Mouse (Mus musculus) heart, embryonic 16.5 days (tissue): ENCODE results near the gene Tnni3. TPM values are rescaled to one million over a fixed set of nuclear protein-coding genes. Genes with fewer than 3 reads are reported as not detected.
"Not testable (repeated sequence)": the region's sequence is repeated elsewhere in the genome, so short reads cannot be mapped to it uniquely, and the experiment has no call there.

Source experiments
- ATAC-seq: fragments of 200-750 bp; cut with Nextera tagmentation; replicated peaks from 2 replicates; pipeline ENCODE4 v1.8.0; 2017; ENCODE audit warnings: moderate number of reproducible peaks; ENCODE audit not compliant: insufficient read depth, low FRiP score; ENCODE audit errors: extremely low read depth
- H3K27ac ChIP-seq: fragments of 300-500 bp; sonication (generic); 2 replicates; pipeline ENCODE4 v1.5.1; 2014; ENCODE audit warnings: mild to moderate bottlenecking, low read length, control low read depth, moderate library complexity
- H3K27me3 ChIP-seq: fragments of 300-500 bp; sonication (generic); 2 replicates; pipeline ENCODE4 v1.6.1; 2014; ENCODE audit warnings: low read length, mixed read lengths; ENCODE audit not compliant: control insufficient read depth, insufficient read depth
- H3K36me3 ChIP-seq: fragments of 300-500 bp; sonication (generic); 2 replicates; pipeline ENCODE4 v1.6.1; 2014; ENCODE audit not compliant: control insufficient read depth, insufficient read depth
- H3K4me1 ChIP-seq: fragments of 300-500 bp; sonication (generic); 2 replicates; pipeline ENCODE4 v1.6.1; 2014; ENCODE audit warnings: low read length, mixed read lengths; ENCODE audit not compliant: control insufficient read depth, insufficient read depth
- H3K4me2 ChIP-seq: fragments of 300-500 bp; sonication (generic); 2 replicates; pipeline ENCODE4 v1.6.1; 2014; ENCODE audit warnings: low read depth, mild to moderate bottlenecking, control low read depth, low read length
- H3K4me3 ChIP-seq: fragments of 300-500 bp; sonication (generic); 2 replicates; pipeline ENCODE4 v1.5.1; 2014; ENCODE audit warnings: mild to moderate bottlenecking, control low read depth, low read length
- H3K9ac ChIP-seq: fragments of 300-500 bp; sonication (generic); 2 replicates; pipeline ENCODE4 v1.6.1; 2014; ENCODE audit warnings: low read length, control low read depth
- H3K9me3 ChIP-seq: fragments of 300-500 bp; sonication (generic); replicated peaks from 2 replicates; pipeline ENCODE4 v1.6.1; 2016; ENCODE audit warnings: low read length; ENCODE audit not compliant: control insufficient read depth
- WGBS: fragments of 180-500 bp; shearing (Covaris S2); extraction: QIAGEN DNeasy Blood & Tissue Kit; methylation state at CpG from one replicate; pipeline ENCODE4 v1.1.7; 2014; 5-methylcytosine and 5-hydroxymethylcytosine counted together
- polyA plus RNA-seq: library from polyadenylated mRNA; unstranded; fragments of >200 nt; fragmentation: Nextera tagmentation; extraction: Ambion mirVana; gene quantifications from 2 replicates; pipeline ENCODE4 v1.2.1, GENCODE M21; 2015

Gene Tnni3
- polyA plus RNA-seq, 1 experiment from 2014 or later = 3,984 TPM

DNA sequence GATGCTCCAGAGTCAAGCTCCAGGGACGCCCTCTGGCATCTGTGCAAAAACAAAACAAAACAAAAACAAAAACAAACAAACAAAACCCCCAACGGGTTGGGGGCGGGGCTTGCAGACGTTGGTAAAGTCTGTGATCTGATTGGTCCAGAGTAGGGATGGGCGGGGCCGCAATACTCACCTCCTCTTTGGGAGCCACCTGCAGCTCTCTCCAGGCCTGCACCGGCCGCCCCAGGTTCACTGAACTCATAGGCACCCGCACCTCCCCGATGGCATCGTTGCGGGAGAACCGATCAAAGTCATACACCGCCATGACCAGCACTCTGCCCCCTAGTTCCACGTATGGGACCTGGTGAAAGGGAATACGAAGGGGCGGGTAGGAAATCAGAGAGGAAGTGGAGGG is 18.0 kb upstream of the Tnni3 start:
- Histone ChIP-seq H3K4me1 (0 out of 2 replicates have a peak, but pooled peaks cover 3% of the 10 kb centered on the region), H3K4me2 (no peak overlapping the region), H3K9me3 (no peaks in the 10 kb centered on the region), H3K4me3 (no peak overlapping the region), H3K9ac (no peak overlapping the region), H3K36me3 (no peaks in the 10 kb centered on the region), H3K27me3 (peaks cover 6% of the 10 kb centered on the region), H3K27ac (no peak overlapping the region)
- ATAC-seq = no peak
- WGBS = 31% methylated on average over 17 of the region's 17 CpGs

- Histone ChIP-seq H3K4me3 (no peak overlapping the region), H3K4me1 (no peaks in the 10 kb centered on the region), H3K4me2 (no peak overlapping the region), H3K9me3 (no peaks in the 10 kb centered on the region), H3K27ac (no peak overlapping the region), H3K9ac (no peak overlapping the region), H3K36me3 (no peaks in the 10 kb centered on the region), H3K27me3 (peaks cover 4% of the 10 kb centered on the region; the same call in 1 of the 2 replicates)
- 53% methylated on average over 5 of the region's 5 CpGs for WGBS
- no peak for ATAC-seq
Measured at GRCm38 (mm10) chr7:4541344-4541743, 17.3 kb upstream of the Tnni3 start.

DNA sequence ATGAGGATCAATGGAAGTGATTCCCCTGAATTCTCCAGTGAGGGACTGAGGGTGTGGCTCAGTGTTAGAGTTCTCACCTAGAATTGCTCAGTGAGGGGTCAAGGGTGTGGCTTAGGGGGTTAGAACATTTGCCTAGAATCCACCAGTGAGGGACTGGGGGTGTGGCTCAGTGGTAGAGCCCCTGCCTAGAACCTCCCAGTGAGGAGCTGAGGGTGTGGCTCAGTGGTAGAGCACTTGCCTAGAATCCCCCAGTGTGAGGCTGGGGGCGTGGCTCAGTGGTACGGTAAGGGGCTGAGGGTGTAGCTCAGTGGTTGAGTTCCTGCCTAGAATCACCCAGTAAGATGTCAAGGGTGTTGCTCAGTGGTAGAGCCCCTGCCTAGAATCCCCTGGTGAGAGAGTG is 15.0 kb upstream of the Tnni3 start:
- Histone ChIP-seq H3K36me3 (no peaks in the 10 kb centered on the region), H3K4me1 (no peaks in the 10 kb centered on the region), H3K27ac (no peak overlapping the region), H3K9ac (no peak overlapping the region), H3K4me2 (no peak overlapping the region), H3K9me3 (no peaks in the 10 kb centered on the region), H3K27me3 (no peaks in the 10 kb centered on the region), H3K4me3 (no peak overlapping the region)
- no peak for ATAC-seq
- WGBS = 56% methylated on average over 2 of the region's 2 CpGs

- Histone ChIP-seq H3K4me2 (no peak overlapping the region), H3K27me3 (no peaks in the 10 kb centered on the region), H3K4me3 (no peak overlapping the region), H3K9me3 (no peaks in the 10 kb centered on the region), H3K27ac (no peak overlapping the region), H3K9ac (no peak overlapping the region), H3K4me1 (no peaks in the 10 kb centered on the region), H3K36me3 (no peaks in the 10 kb centered on the region)
- whole genome bisulfite sequencing = 55% methylated on average over 4 of the region's 4 CpGs
- no peak for ATAC-seq
Measured at GRCm38 (mm10) chr7:4537181-4537580, 13.2 kb upstream of the Tnni3 start.

- Histone ChIP-seq H3K9ac (no peak overlapping the region), H3K4me3 (no peak overlapping the region), H3K27ac (no peak overlapping the region), H3K4me1 (no peaks in the 10 kb centered on the region), H3K9me3 (no peaks in the 10 kb centered on the region), H3K4me2 (no peak overlapping the region), H3K27me3 (no peaks in the 10 kb centered on the region), H3K36me3 (no peaks in the 10 kb centered on the region)
- WGBS = 83% methylated on average over 4 of the region's 4 CpGs
- no peak for ATAC-seq
Measured at GRCm38 (mm10) chr7:4536369-4536768, 12.3 kb upstream of the Tnni3 start.

DNA sequence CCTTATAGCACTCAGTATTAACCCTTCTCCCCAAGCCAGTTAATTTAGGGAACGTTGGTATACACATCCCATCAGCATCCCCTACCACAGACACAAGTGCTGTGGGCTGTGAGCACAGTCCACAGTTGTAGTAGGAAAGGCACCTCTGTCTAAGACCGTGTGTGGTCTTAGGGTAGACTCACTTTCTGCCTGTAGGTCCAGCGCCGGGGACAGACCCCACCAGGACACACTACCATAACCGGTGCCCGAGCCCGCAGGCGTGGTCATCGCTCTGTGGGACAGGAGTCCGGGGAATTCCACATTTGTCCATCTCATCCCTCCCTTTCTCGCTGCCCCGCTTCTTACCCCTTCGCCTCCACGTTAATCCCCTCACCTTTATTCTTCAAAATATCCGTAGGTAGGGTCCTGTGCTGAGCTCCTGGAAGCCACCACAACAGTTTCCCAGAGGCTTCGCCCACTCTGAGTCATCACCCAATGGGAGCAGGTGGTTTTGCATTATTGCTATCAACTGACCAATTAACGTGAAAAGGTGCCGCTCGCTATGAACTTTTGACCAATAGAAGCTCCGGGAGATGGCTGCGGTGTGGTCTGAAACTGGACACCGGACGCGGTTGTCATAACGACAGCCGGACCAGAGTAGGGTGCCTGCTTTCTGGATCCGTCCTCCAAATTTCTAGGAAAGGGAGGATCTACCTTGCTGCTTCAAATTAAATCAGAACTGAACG is 8.1 kb upstream of the Tnni3 start, which contains the start of gene Dnaaf3:
Dnaaf3 (minus strand) TSS at position 449 of the 725 bp plus-strand sequence.
- Histone ChIP-seq H3K4me1 (no peaks in the 10 kb centered on the region), H3K27ac (no peak within 1 kb of the TSS), H3K9me3 (no peaks in the 10 kb centered on the region), H3K4me3 (peak within 1 kb of the TSS; percentile 48), H3K9ac (peak within 1 kb of the TSS; percentile 36; the same call in 1 of the 2 replicates), H3K4me2 (peak within 1 kb of the TSS; percentile 81), H3K36me3 (no peaks in the 10 kb centered on the region), H3K27me3 (peaks cover 3% of the 10 kb centered on the region; the same call in 1 of the 2 replicates)
- peak; percentile 95 for ATAC-seq
- 5% methylated on average over 28 of the region's 28 CpGs for WGBS

DNA sequence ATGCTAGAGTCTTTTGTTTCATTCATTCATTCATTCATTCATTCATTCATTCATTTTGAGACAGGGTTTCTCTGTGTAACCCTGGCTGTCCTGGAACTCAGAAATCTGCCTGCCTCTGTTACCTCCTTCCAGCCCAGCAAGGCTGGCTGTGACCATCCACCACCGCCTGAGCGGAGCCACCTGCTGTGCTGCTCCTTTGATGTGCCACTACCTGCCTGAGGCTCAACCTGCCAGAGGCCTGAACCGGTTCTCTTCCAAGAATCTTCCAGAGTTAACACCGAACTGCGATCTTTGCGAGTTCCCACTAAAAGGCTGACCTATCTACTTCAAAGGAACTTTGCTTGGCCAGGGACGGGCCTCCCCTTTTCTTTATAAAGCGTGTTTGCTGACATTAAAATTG is 6.1 kb upstream of the Tnni3 start:
- not testable (repeated sequence) for H3K4me2 ChIP-seq, ATAC-seq, H3K9me3 ChIP-seq, H3K9ac ChIP-seq, H3K4me1 ChIP-seq, H3K4me3 ChIP-seq, H3K36me3 ChIP-seq, H3K27ac ChIP-seq, H3K27me3 ChIP-seq
- WGBS = 39% methylated on average over 7 of the region's 8 CpGs

DNA sequence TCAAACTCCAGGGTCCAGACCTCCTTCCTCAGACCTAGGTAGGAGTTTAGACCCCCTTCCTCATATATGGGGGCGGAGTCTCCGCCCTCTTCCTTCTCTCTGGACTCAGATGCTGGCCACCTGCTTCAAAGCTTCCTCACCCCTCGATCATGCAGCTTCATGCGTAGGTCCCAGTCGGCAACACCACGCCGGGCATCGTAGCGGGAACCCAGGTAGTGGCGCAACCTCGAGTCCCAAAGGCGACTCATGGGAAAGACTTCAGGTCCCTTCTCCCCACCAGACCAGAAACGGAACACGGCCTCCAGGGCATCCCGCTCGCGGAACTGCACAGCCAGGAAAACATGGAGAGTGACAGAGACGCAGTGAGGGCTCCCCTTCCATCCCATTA is 3.3 kb upstream of the Tnni3 start:
- no peak for ATAC-seq
- Histone ChIP-seq H3K4me1 (peaks cover 17% of the 10 kb centered on the region), H3K36me3 (no peaks in the 10 kb centered on the region), H3K27ac (no peak overlapping the region), H3K4me3 (no peak overlapping the region), H3K9me3 (no peaks in the 10 kb centered on the region), H3K9ac (no peak overlapping the region), H3K4me2 (peak overlapping the region; percentile 69; the same call in 1 of the 2 replicates), H3K27me3 (peaks cover 3% of the 10 kb centered on the region; the same call in 1 of the 2 replicates)
- WGBS = 52% methylated on average over 18 of the region's 18 CpGs
